Comparison of ENCODE assay signal across 9 mouse cellular contexts in genomic region chr4:41677006-41677629, GRCm38 (mm10). TPM values are rescaled to one million over a fixed set of nuclear protein-coding genes. Genes with fewer than 3 reads are reported as not detected.
DNase-seq lines count a peak whose midpoint lies in the region; ATAC-seq lines count a peak whose summit lies in the region.
"Had no signal": no experiment of that assay in that cellular context is flagged by ENCODE, and none has a peak within 500 bp of the region (broad histone marks: within the 10 kb centered on the region; RNA-seq: fewer than 3 reads in every experiment).

No protein-coding gene starts in this region.

- H3K27me3 ChIP-seq in heart, embryonic 13.5 days (replicated peaks), result peaks cover 43% of the 10 kb centered on the region
- H3K27me3 ChIP-seq in embryonic facial prominence, embryonic 10.5 days (replicated peaks; ENCODE audit: low read depth, poor library complexity, severe bottlenecking), result peaks cover 72% of the 10 kb centered on the region
- peaks cover 6% of the 10 kb centered on the region; the same call in 1 of the 2 replicates for H3K27me3 ChIP-seq in kidney, embryonic 15.5 days
- no peaks in the 10 kb centered on the region for H3K27me3 ChIP-seq in stomach, embryonic 15.5 days (replicated peaks)

- DNase-seq in heart, postnatal 25 days (ENCODE audit: low spot score), result no peak
- peak; percentile 61 for DNase-seq in NIH3T3 (ENCODE audit: low read depth)
- DNase-seq in embryonic facial prominence, embryonic 10.5 days (ENCODE audit: low spot score), result no peak
- DNase-seq in c-Kit-positive CD71-positive TER-119-positive erythroid progenitor cells, embryonic 14.5 days (ENCODE audit: low spot score), result no peak
- no peak for DNase-seq in thymus, postnatal 10 days (ENCODE audit: low spot score in 2 of 2)

- 39% methylated on average over 13 of the region's 13 CpGs for WGBS in heart, embryonic 13.5 days
- 53% methylated on average over 13 of the region's 13 CpGs for WGBS in embryonic facial prominence, embryonic 10.5 days
- WGBS in kidney, embryonic 15.5 days, result 28% methylated on average over 13 of the region's 13 CpGs
- WGBS in stomach, embryonic 15.5 days, result 43% methylated on average over 13 of the region's 13 CpGs

- no peaks in the 10 kb centered on the region for H3K36me3 ChIP-seq in heart, embryonic 13.5 days
- peaks cover 25% of the 10 kb centered on the region; the same call in 1 of the 2 replicates for H3K36me3 ChIP-seq in embryonic facial prominence, embryonic 10.5 days (replicated peaks)
- no peaks in the 10 kb centered on the region; the same call in 1 of the 2 replicates for H3K36me3 ChIP-seq in kidney, embryonic 15.5 days
- H3K36me3 ChIP-seq in stomach, embryonic 15.5 days, result no peaks in the 10 kb centered on the region
- H3K36me3 ChIP-seq: limb, embryonic 12.5 days had no signal

- H3K27ac ChIP-seq in heart, embryonic 13.5 days (replicated peaks), result peak overlapping the region; percentile 55
- H3K27ac ChIP-seq in embryonic facial prominence, embryonic 10.5 days (replicated peaks), result peak overlapping the region; percentile 30; the same call in 1 of the 2 replicates
- peak overlapping the region; percentile 61 for H3K27ac ChIP-seq in kidney, embryonic 15.5 days
- no peak overlapping the region for H3K27ac ChIP-seq in stomach, embryonic 15.5 days
- H3K27ac ChIP-seq: limb, embryonic 12.5 days had no signal

- H3K9me3 ChIP-seq in heart, embryonic 13.5 days, result no peaks in the 10 kb centered on the region
- no peaks in the 10 kb centered on the region for H3K9me3 ChIP-seq in embryonic facial prominence, embryonic 10.5 days
- no peaks in the 10 kb centered on the region for H3K9me3 ChIP-seq in kidney, embryonic 15.5 days (replicated peaks)
- no peaks in the 10 kb centered on the region for H3K9me3 ChIP-seq in stomach, embryonic 15.5 days
- H3K9me3 ChIP-seq: limb, embryonic 12.5 days had no signal

- peaks cover 69% of the 10 kb centered on the region for H3K4me1 ChIP-seq in heart, embryonic 13.5 days
- H3K4me1 ChIP-seq in embryonic facial prominence, embryonic 10.5 days, result peaks cover 84% of the 10 kb centered on the region
- peaks cover 81% of the 10 kb centered on the region for H3K4me1 ChIP-seq in kidney, embryonic 15.5 days
- peaks cover 52% of the 10 kb centered on the region for H3K4me1 ChIP-seq in stomach, embryonic 15.5 days

- H3K9ac ChIP-seq in heart, embryonic 13.5 days, result peak overlapping the region; percentile 50
- H3K9ac ChIP-seq in kidney, embryonic 15.5 days, result no peak overlapping the region
- H3K9ac ChIP-seq in stomach, embryonic 15.5 days, result no peak overlapping the region
- H3K9ac ChIP-seq: limb, embryonic 12.5 days had no signal

- H3K4me2 ChIP-seq in heart, embryonic 13.5 days, result peak overlapping the region; percentile 30
- H3K4me2 ChIP-seq in kidney, embryonic 15.5 days, result no peak overlapping the region
- H3K4me2 ChIP-seq in stomach, embryonic 15.5 days, result peak overlapping the region; percentile 16; the same call in 1 of the 2 replicates
- H3K4me2 ChIP-seq: limb, embryonic 12.5 days had no signal

- intact Hi-C loops in heart, postnatal 25 days (cut with DNase I), result no loop called here

- ATAC-seq in heart, embryonic 13.5 days (ENCODE audit: extremely low read depth, insufficient number of reproducible peaks, low FRiP score, low TSS enrichment), result no peak
- peak; percentile 34; the same call in 1 of the 2 replicates for ATAC-seq in kidney, embryonic 15.5 days (replicated peaks; ENCODE audit: low FRiP score)
- peak; percentile 50; the same call in 1 of the 2 replicates for ATAC-seq in stomach, embryonic 15.5 days (ENCODE audit: insufficient read depth, low FRiP score, low read depth)

- no peak overlapping the region for H3K4me3 ChIP-seq in heart, embryonic 13.5 days
- no peak overlapping the region for H3K4me3 ChIP-seq in embryonic facial prominence, embryonic 10.5 days
- H3K4me3 ChIP-seq in kidney, embryonic 15.5 days (replicated peaks), result no peak overlapping the region
- H3K4me3 ChIP-seq in stomach, embryonic 15.5 days (replicated peaks), result no peak overlapping the region
- H3K4me3 ChIP-seq: limb, embryonic 12.5 days had no signal

RNA-seq across cellular contexts. Expression of gene Cntfr, which starts 19.8 kb away (rescaled TPM):
- polyA plus RNA-seq in heart, embryonic 13.5 days (2015; fragmentation: Nextera tagmentation; extraction: Ambion mirVana), result 2.5 and 3.9 TPM in 2 replicates
- total RNA-seq in heart, postnatal 25 days (2021), result 1 to 10 TPM; 4.2 to 5.1 TPM
- 8.6 and 11.1 TPM in 2 replicates for polyA plus RNA-seq in embryonic facial prominence, embryonic 10.5 days (2016; fragmentation: Nextera tagmentation; extraction: Ambion mirVana)
- 19.8 and 22.1 TPM in 2 replicates for polyA plus RNA-seq in kidney, embryonic 15.5 days (2015; fragmentation: Nextera tagmentation; extraction: Ambion mirVana)
- polyA plus RNA-seq in stomach, embryonic 15.5 days (2015; fragmentation: Nextera tagmentation; extraction: Ambion mirVana), result 8.3 and 11.8 TPM in 2 replicates

RNA-seq across cellular contexts. Expression of gene Il11ra1, which starts 22.7 kb away (rescaled TPM):
- 137 and 146 TPM in 2 replicates for polyA plus RNA-seq in heart, embryonic 13.5 days (2015; fragmentation: Nextera tagmentation; extraction: Ambion mirVana)
- 10 to 100 TPM; 74.2 to 87.4 TPM for total RNA-seq in heart, postnatal 25 days (2021)
- polyA plus RNA-seq in embryonic facial prominence, embryonic 10.5 days (2016; fragmentation: Nextera tagmentation; extraction: Ambion mirVana), result 146 and 188 TPM in 2 replicates
- polyA plus RNA-seq in kidney, embryonic 15.5 days (2015; fragmentation: Nextera tagmentation; extraction: Ambion mirVana), result 137 and 157 TPM in 2 replicates
- polyA plus RNA-seq in stomach, embryonic 15.5 days (2015; fragmentation: Nextera tagmentation; extraction: Ambion mirVana), result 153 and 157 TPM in 2 replicates

RNA-seq across cellular contexts. Expression of gene Rpp25l, which starts 36.2 kb away (rescaled TPM):
- 45.1 and 50.4 TPM in 2 replicates for polyA plus RNA-seq in heart, embryonic 13.5 days (2015; fragmentation: Nextera tagmentation; extraction: Ambion mirVana)
- 10 to 100 TPM; 30.5 to 32.0 TPM for total RNA-seq in heart, postnatal 25 days (2021)
- 91.2 and 91.9 TPM in 2 replicates for polyA plus RNA-seq in embryonic facial prominence, embryonic 10.5 days (2016; fragmentation: Nextera tagmentation; extraction: Ambion mirVana)
- polyA plus RNA-seq in kidney, embryonic 15.5 days (2015; fragmentation: Nextera tagmentation; extraction: Ambion mirVana), result 76.2 and 83.6 TPM in 2 replicates
- polyA plus RNA-seq in stomach, embryonic 15.5 days (2015; fragmentation: Nextera tagmentation; extraction: Ambion mirVana), result 59.5 and 61.1 TPM in 2 replicates

RNA-seq across cellular contexts. Expression of gene Enho, which starts 37.0 kb away (rescaled TPM):
- polyA plus RNA-seq in heart, embryonic 13.5 days (2015; fragmentation: Nextera tagmentation; extraction: Ambion mirVana), result 3.9 and 5.6 TPM in 2 replicates
- 1 to 10 TPM; 8.0 to 8.8 TPM for total RNA-seq in heart, postnatal 25 days (2021)
- polyA plus RNA-seq in embryonic facial prominence, embryonic 10.5 days (2016; fragmentation: Nextera tagmentation; extraction: Ambion mirVana), result 19.3 and 19.8 TPM in 2 replicates
- 19.1 and 22.6 TPM in 2 replicates for polyA plus RNA-seq in kidney, embryonic 15.5 days (2015; fragmentation: Nextera tagmentation; extraction: Ambion mirVana)
- 18.3 and 24.0 TPM in 2 replicates for polyA plus RNA-seq in stomach, embryonic 15.5 days (2015; fragmentation: Nextera tagmentation; extraction: Ambion mirVana)

RNA-seq across cellular contexts. Expression of gene Dctn3, which starts 45.9 kb away (rescaled TPM):
- polyA plus RNA-seq in heart, embryonic 13.5 days (2015; fragmentation: Nextera tagmentation; extraction: Ambion mirVana), result 128 and 139 TPM in 2 replicates
- total RNA-seq in heart, postnatal 25 days (2021), result 10 to 100 TPM; 74.8 to 79.9 TPM
- 133 and 140 TPM in 2 replicates for polyA plus RNA-seq in embryonic facial prominence, embryonic 10.5 days (2016; fragmentation: Nextera tagmentation; extraction: Ambion mirVana)
- polyA plus RNA-seq in kidney, embryonic 15.5 days (2015; fragmentation: Nextera tagmentation; extraction: Ambion mirVana), result 128 and 132 TPM in 2 replicates
- 124 and 130 TPM in 2 replicates for polyA plus RNA-seq in stomach, embryonic 15.5 days (2015; fragmentation: Nextera tagmentation; extraction: Ambion mirVana)
